Mouse (Mus musculus) midbrain, embryonic 11.5 days (tissue): ENCODE results near the gene Atxn10. TPM values are rescaled to one million over a fixed set of nuclear protein-coding genes. Genes with fewer than 3 reads are reported as not detected.

Experiments
- ATAC-seq: fragments of 200-750 bp; cut with Nextera tagmentation; 2 replicates; pipeline ENCODE4 v1.8.0; 2017; ENCODE audit warnings: moderate TSS enrichment, moderate library complexity; ENCODE audit not compliant: low FRiP score
- DNase-seq: peaks from one replicate; pipeline ENCODE4 v3.0.0; 2015; ENCODE audit warnings: low spot score; ENCODE audit errors: missing footprints
- H3K27ac ChIP-seq: fragments of 300-500 bp; sonication (generic); 2 replicates; pipeline ENCODE4 v1.5.1; 2014; ENCODE audit warnings: low read depth, low read length
- H3K27me3 ChIP-seq: fragments of 300-500 bp; sonication (generic); 2 replicates; pipeline ENCODE4 v1.6.1; 2014; ENCODE audit warnings: mild to moderate bottlenecking, low read length, moderate library complexity, mixed read lengths; ENCODE audit not compliant: control insufficient read depth, insufficient read depth
- H3K36me3 ChIP-seq: fragments of 300-500 bp; sonication (generic); 2 replicates; pipeline ENCODE4 v1.6.1; 2014; ENCODE audit warnings: mild to moderate bottlenecking, low read length, moderate library complexity, mixed read lengths; ENCODE audit not compliant: control insufficient read depth, insufficient read depth
- H3K4me1 ChIP-seq: fragments of 300-500 bp; sonication (generic); 2 replicates; pipeline ENCODE4 v1.6.1; 2014; ENCODE audit warnings: low read length; ENCODE audit not compliant: control insufficient read depth, insufficient read depth
- H3K4me2 ChIP-seq: fragments of 300-500 bp; sonication (generic); 2 replicates; pipeline ENCODE4 v1.6.1; 2014; ENCODE audit warnings: mild to moderate bottlenecking, moderate library complexity
- H3K4me3 ChIP-seq: fragments of 300-500 bp; sonication (generic); 2 replicates; pipeline ENCODE4 v1.5.1; 2014; ENCODE audit warnings: low read depth, low read length
- H3K9ac ChIP-seq: fragments of 300-500 bp; sonication (generic); 2 replicates; pipeline ENCODE4 v1.6.1; 2014; ENCODE audit warnings: low read length
- H3K9me3 ChIP-seq: fragments of 300-500 bp; sonication (generic); 2 replicates; pipeline ENCODE4 v1.6.1; 2016; ENCODE audit warnings: low read length; ENCODE audit not compliant: control insufficient read depth
- WGBS: fragments of 180-500 bp; shearing (Covaris S2); extraction: QIAGEN DNeasy Blood & Tissue Kit; methylation state at CpG from one replicate; pipeline ENCODE4 v1.1.7; 2014; 5-methylcytosine and 5-hydroxymethylcytosine counted together
- polyA plus RNA-seq: library from polyadenylated mRNA; unstranded; fragments of >200 nt; fragmentation: Nextera tagmentation; extraction: Ambion mirVana; gene quantifications from 2 replicates; pipeline ENCODE4 v1.2.1, GENCODE M21; 2014

Gene Atxn10
- polyA plus RNA-seq, 1 experiment from 2014 or later = 419 TPM

DNA sequence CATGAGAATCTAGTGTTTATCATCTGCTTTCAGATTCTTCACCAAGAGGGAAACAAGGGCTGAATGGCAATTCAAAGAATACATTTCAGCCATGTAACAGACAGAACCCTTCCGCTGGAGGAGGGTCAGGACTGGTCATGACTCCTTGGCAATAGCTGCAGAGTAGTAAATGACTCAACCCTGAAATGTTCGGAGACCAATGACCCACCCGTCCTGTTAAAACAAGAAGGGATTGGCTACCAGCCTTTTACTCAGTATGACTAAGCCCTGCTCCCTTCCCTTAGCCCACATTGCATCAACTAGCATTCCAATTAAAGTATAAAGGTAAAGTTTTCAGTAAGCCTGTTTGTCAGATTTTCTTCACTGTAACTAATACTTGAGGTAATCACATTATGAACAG lies 88.2 kb downstream of the Atxn10 start:
- Histone ChIP-seq H3K36me3 (no peaks in the 10 kb centered on the region), H3K27me3 (no peaks in the 10 kb centered on the region), H3K4me1 (no peaks in the 10 kb centered on the region), H3K9me3 (no peaks in the 10 kb centered on the region), H3K4me3 (no peak overlapping the region), H3K4me2 (no peak overlapping the region), H3K9ac (no peak overlapping the region), H3K27ac (no peak overlapping the region)
- 79% methylated on average over 3 of the region's 3 CpGs for WGBS
- ATAC-seq (no peak), DNase-seq (no peak)

GRCm38 (mm10) chr15:85428140-85428539 lies 92.1 kb downstream of the Atxn10 start:
- no peaks in the 10 kb centered on the region for H3K36me3 ChIP-seq
- no peak overlapping the region for H3K9ac ChIP-seq
- ATAC-seq (no peak), DNase-seq (no peak)
- H3K4me1 ChIP-seq = no peaks in the 10 kb centered on the region
- H3K27me3 ChIP-seq = no peaks in the 10 kb centered on the region
- H3K4me3 ChIP-seq = no peak overlapping the region
- no peak overlapping the region for H3K4me2 ChIP-seq
- H3K9me3 ChIP-seq = no peaks in the 10 kb centered on the region
- H3K27ac ChIP-seq = no peak overlapping the region
- 95% methylated on average over 6 of the region's 6 CpGs for WGBS

GRCm38 (mm10) chr15:85442568-85442967 lies 106.5 kb downstream of the Atxn10 start:
- Histone ChIP-seq H3K36me3 (no peaks in the 10 kb centered on the region), H3K9ac (no peak overlapping the region), H3K4me2 (no peak overlapping the region), H3K4me3 (no peak overlapping the region), H3K9me3 (no peaks in the 10 kb centered on the region), H3K4me1 (no peaks in the 10 kb centered on the region), H3K27ac (no peak overlapping the region), H3K27me3 (no peaks in the 10 kb centered on the region)
- ATAC-seq (no peak), DNase-seq (peak; percentile 49)
- WGBS = 88% methylated on average over 3 of the region's 3 CpGs

- 81% methylated on average over 3 of the region's 3 CpGs for WGBS
- H3K27ac ChIP-seq = no peak overlapping the region
- H3K27me3 ChIP-seq = no peaks in the 10 kb centered on the region; the same call in 1 of the 2 replicates
- DNase-seq (no peak), ATAC-seq (no peak)
- no peaks in the 10 kb centered on the region for H3K9me3 ChIP-seq
- H3K4me3 ChIP-seq = no peak overlapping the region
- H3K4me2 ChIP-seq = no peak overlapping the region
- no peaks in the 10 kb centered on the region for H3K4me1 ChIP-seq
- H3K36me3 ChIP-seq = peaks cover 2% of the 10 kb centered on the region; the same call in 1 of the 2 replicates
- no peak overlapping the region for H3K9ac ChIP-seq
These were observed 110.6 kb downstream of the Atxn10 start for GRCm38 (mm10) chr15:85446652-85447051.

GRCm38 (mm10) chr15:85456891-85457290 lies 120.8 kb downstream of the Atxn10 start:
- no peak for DNase-seq
- no peaks in the 10 kb centered on the region for H3K36me3 ChIP-seq
- ATAC-seq = no peak
- no peak overlapping the region for H3K9ac ChIP-seq
- H3K4me3 ChIP-seq = no peak overlapping the region
- WGBS = 84% methylated on average over 8 of the region's 8 CpGs
- H3K27me3 ChIP-seq = peaks cover 59% of the 10 kb centered on the region
- H3K9me3 ChIP-seq = no peaks in the 10 kb centered on the region
- peak overlapping the region; percentile 64; the same call in 1 of the 2 replicates for H3K27ac ChIP-seq
- H3K4me1 ChIP-seq = peaks cover 48% of the 10 kb centered on the region
- no peak overlapping the region for H3K4me2 ChIP-seq

- DNase-seq (no peak), ATAC-seq (no peak)
- Histone ChIP-seq H3K36me3 (no peaks in the 10 kb centered on the region), H3K4me3 (no peak overlapping the region), H3K27me3 (peaks cover 56% of the 10 kb centered on the region), H3K9me3 (no peaks in the 10 kb centered on the region), H3K9ac (no peak overlapping the region), H3K4me1 (peaks cover 58% of the 10 kb centered on the region), H3K27ac (peak overlapping the region; percentile 64), H3K4me2 (no peak overlapping the region)
- 44% methylated on average over 8 of the region's 8 CpGs for WGBS
These were observed 121.8 kb downstream of the Atxn10 start for GRCm38 (mm10) chr15:85457838-85458237.

GRCm38 (mm10) chr15:85458631-85459082 lies 122.6 kb downstream of the Atxn10 start:
- Histone ChIP-seq H3K4me2 (no peak overlapping the region; the same call in 1 of the 2 replicates), H3K27me3 (peaks cover 50% of the 10 kb centered on the region), H3K27ac (peak overlapping the region; percentile 64), H3K4me1 (peaks cover 66% of the 10 kb centered on the region), H3K36me3 (no peaks in the 10 kb centered on the region), H3K4me3 (no peak overlapping the region), H3K9ac (0 out of 2 replicates have a peak overlapping the region, but pooled peaks have one; percentile 1), H3K9me3 (no peaks in the 10 kb centered on the region)
- ATAC-seq (peak; percentile 74), DNase-seq (peak; percentile 94)
- 15% methylated on average over 4 of the region's 4 CpGs for WGBS

- no peaks in the 10 kb centered on the region for H3K36me3 ChIP-seq
- 17% methylated on average over 4 of the region's 4 CpGs for WGBS
- H3K4me1 ChIP-seq = peaks cover 89% of the 10 kb centered on the region
- H3K4me3 ChIP-seq = no peak overlapping the region
- DNase-seq (peak; percentile 97), ATAC-seq (peak; percentile 86)
- no peak overlapping the region for H3K4me2 ChIP-seq
- H3K9ac ChIP-seq = no peak overlapping the region
- H3K27me3 ChIP-seq = peaks cover 21% of the 10 kb centered on the region
- H3K9me3 ChIP-seq = no peaks in the 10 kb centered on the region
- H3K27ac ChIP-seq = peak overlapping the region; percentile 55
These were observed 125.5 kb downstream of the Atxn10 start for GRCm38 (mm10) chr15:85461541-85461940.

- 46% methylated on average over 4 of the region's 4 CpGs for WGBS
- H3K27me3 ChIP-seq = peaks cover 15% of the 10 kb centered on the region
These were observed 126.1 kb downstream of the Atxn10 start for GRCm38 (mm10) chr15:85462138-85462537.

More at GRCm38 (mm10) chr15:85462138-85462537, 126.1 kb downstream of the Atxn10 start:
- H3K9me3 ChIP-seq = no peaks in the 10 kb centered on the region
- peak overlapping the region; percentile 3; the same call in 1 of the 2 replicates for H3K4me2 ChIP-seq
- H3K27ac ChIP-seq = peak overlapping the region; percentile 55
- peaks cover 89% of the 10 kb centered on the region for H3K4me1 ChIP-seq
- ATAC-seq (no peak), DNase-seq (peak; percentile 87)
- H3K36me3 ChIP-seq = no peaks in the 10 kb centered on the region; the same call in 1 of the 2 replicates
- H3K9ac ChIP-seq = no peak overlapping the region
- H3K4me3 ChIP-seq = no peak overlapping the region
